Mouse (Mus musculus) midbrain, embryonic 14.5 days (tissue): ENCODE data around the gene Phtf2. TPM values are rescaled to one million over a fixed set of nuclear protein-coding genes. Genes with fewer than 3 reads are reported as not detected.
"Not testable (repeated sequence)": the region's sequence is repeated elsewhere in the genome, so short reads cannot be mapped to it uniquely, and the experiment has no call there.

Experiments used
- ATAC-seq: fragments of 200-750 bp; cut with Nextera tagmentation; 2 replicates; pipeline ENCODE4 v1.8.0; 2017; ENCODE audit warnings: moderate number of reproducible peaks, moderate library complexity; ENCODE audit not compliant: low FRiP score, low TSS enrichment
- DNase-seq: peaks from one replicate; pipeline ENCODE4 v3.0.0-alpha.2; 2015
- H3K27ac ChIP-seq: fragments of 300-500 bp; sonication (generic); replicated peaks from 2 replicates; pipeline ENCODE4 v1.5.1; 2014; ENCODE audit warnings: mild to moderate bottlenecking, low read depth, low read length, moderate library complexity
- H3K27me3 ChIP-seq: fragments of 300-500 bp; sonication (generic); 2 replicates; pipeline ENCODE4 v1.6.1; 2014; ENCODE audit warnings: low read length, control low read depth, mixed read lengths; ENCODE audit not compliant: control insufficient read depth, insufficient read depth
- H3K36me3 ChIP-seq: fragments of 300-500 bp; sonication (generic); 2 replicates; pipeline ENCODE4 v1.6.1; 2014; ENCODE audit warnings: low read length, control low read depth; ENCODE audit not compliant: control insufficient read depth, insufficient read depth
- H3K4me1 ChIP-seq: fragments of 300-500 bp; sonication (generic); 2 replicates; pipeline ENCODE4 v1.6.1; 2014; ENCODE audit warnings: mild to moderate bottlenecking, antibody characterized with exemption, low read length, control low read depth; ENCODE audit not compliant: control insufficient read depth, insufficient read depth
- H3K4me2 ChIP-seq: fragments of 300-500 bp; sonication (generic); 2 replicates; pipeline ENCODE4 v1.6.1; 2014; ENCODE audit warnings: mild to moderate bottlenecking, low read length, moderate library complexity
- H3K4me3 ChIP-seq: fragments of 300-500 bp; sonication (generic); replicated peaks from 2 replicates; pipeline ENCODE4 v1.5.1; 2014; ENCODE audit warnings: low read depth, low read length
- H3K9ac ChIP-seq: fragments of 300-500 bp; sonication (generic); replicated peaks from 2 replicates; pipeline ENCODE4 v1.6.1; 2014; ENCODE audit warnings: mild to moderate bottlenecking, low read length, moderate library complexity
- H3K9me3 ChIP-seq: fragments of 300-500 bp; sonication (generic); 2 replicates; pipeline ENCODE4 v1.6.1; 2016; ENCODE audit warnings: low read length, control low read depth, mixed read lengths; ENCODE audit not compliant: control insufficient read depth
- WGBS: fragments of 180-500 bp; shearing (Covaris S2); extraction: QIAGEN DNeasy Blood & Tissue Kit; methylation state at CpG from one replicate; pipeline ENCODE4 v1.1.7; 2014; 5-methylcytosine and 5-hydroxymethylcytosine counted together
- polyA plus RNA-seq: library from polyadenylated mRNA; unstranded; fragments of >200 nt; fragmentation: Nextera tagmentation; extraction: Ambion mirVana; gene quantifications from 2 replicates; pipeline ENCODE4 v1.2.1, GENCODE M21; 2014

Phtf2 gene
- polyA plus RNA-seq, 1 experiment from 2014 or later, result 30.5 TPM

DNA sequence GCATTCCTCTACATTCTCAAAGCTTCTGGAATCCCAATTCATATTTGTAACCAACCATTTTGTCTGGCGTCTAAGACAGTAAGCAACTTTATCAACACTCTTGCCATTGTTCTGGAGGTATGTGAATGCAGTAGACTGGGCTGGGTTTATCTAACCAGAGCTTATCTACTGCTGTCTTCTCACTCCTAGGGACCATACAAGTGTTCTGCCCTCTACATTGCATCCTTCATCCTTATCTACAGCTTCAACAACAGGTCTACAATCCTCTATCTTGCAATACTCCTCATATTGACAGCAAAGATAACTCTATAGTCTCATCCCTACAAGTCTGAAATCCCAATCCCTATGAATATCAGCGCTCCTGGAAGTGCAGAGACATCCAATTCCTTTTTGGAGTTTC, 66.8 kb downstream of the Phtf2 start:
- DNase-seq, result no peak
- Histone ChIP-seq H3K4me3 (no peak overlapping the region), H3K36me3 (no peaks in the 10 kb centered on the region), H3K27ac (no peak overlapping the region), H3K4me2 (no peak overlapping the region), H3K9ac (no peak overlapping the region), H3K9me3 (no peaks in the 10 kb centered on the region), H3K4me1 (no peaks in the 10 kb centered on the region), H3K27me3 (no peaks in the 10 kb centered on the region)
- WGBS, result 95% methylated on average over 2 of the region's 2 CpGs
- ATAC-seq, result no peak

- Histone ChIP-seq H3K27me3 (no peaks in the 10 kb centered on the region), H3K4me3 (no peak overlapping the region), H3K9me3 (no peaks in the 10 kb centered on the region), H3K9ac (no peak overlapping the region), H3K4me1 (no peaks in the 10 kb centered on the region), H3K27ac (no peak overlapping the region), H3K36me3 (0 out of 2 replicates have a peak, but pooled peaks cover 5% of the 10 kb centered on the region), H3K4me2 (no peak overlapping the region)
- 91% methylated on average over 6 of the region's 6 CpGs for WGBS
- DNase-seq, result no peak
- ATAC-seq, result no peak
Observed at GRCm38 (mm10) chr5:20810449-20810848, 71.5 kb downstream of the Phtf2 start.

GRCm38 (mm10) chr5:20795932-20796331, 86.0 kb downstream of the Phtf2 start:
- no peak overlapping the region for H3K9ac ChIP-seq
- H3K4me3 ChIP-seq, result no peak overlapping the region
- DNase-seq (peak; percentile 6), ATAC-seq (no peak)
- H3K27me3 ChIP-seq, result no peaks in the 10 kb centered on the region
- no peaks in the 10 kb centered on the region for H3K4me1 ChIP-seq
- H3K4me2 ChIP-seq, result no peak overlapping the region
- H3K27ac ChIP-seq, result no peak overlapping the region
- H3K36me3 ChIP-seq, result peaks cover 29% of the 10 kb centered on the region
- WGBS, result 85% methylated on average over 5 of the region's 5 CpGs
- no peaks in the 10 kb centered on the region for H3K9me3 ChIP-seq

DNA sequence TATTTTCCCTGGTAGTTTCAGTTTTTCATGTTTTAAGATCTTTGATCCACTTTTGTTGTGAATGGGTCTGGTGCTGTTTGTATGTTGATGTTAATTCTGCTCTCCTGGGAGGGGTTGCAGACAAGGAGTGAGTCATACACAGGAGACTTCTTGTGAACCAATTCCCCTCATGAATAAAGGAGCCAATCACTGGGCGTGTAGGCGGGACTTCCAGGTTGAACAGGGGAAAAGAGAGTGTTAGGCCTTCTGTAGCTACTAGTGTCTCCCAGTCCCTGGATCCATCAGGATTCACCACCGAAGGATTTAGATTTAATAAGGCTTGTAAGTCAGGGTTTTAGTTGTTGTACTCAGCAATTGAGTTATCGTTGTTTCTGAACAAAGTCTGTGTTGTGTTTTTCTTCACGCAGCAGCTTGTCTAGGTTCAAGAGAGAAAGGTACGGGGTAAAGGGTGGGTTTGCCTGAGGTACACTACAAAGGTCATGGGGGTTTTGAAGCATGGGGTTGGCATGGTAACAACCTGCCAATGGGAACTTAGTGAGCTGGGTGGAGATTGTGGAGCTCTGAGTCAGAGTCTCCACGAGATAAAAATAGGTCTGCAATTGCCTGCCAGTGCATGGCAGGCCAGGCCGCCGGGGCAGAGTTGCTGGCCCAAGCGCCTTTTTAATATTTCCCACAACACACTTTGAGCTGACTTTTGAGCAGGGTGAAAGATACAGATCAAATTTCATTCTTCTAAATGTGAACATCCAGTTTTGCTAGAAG, 90.0 kb downstream of the Phtf2 start:
- no peak overlapping the region for H3K27ac ChIP-seq
- H3K9ac ChIP-seq, result no peak overlapping the region
- no peak overlapping the region for H3K4me3 ChIP-seq
- WGBS, result 90% methylated on average over 10 of the region's 10 CpGs
- H3K9me3 ChIP-seq, result no peaks in the 10 kb centered on the region
- peaks cover 34% of the 10 kb centered on the region for H3K36me3 ChIP-seq
- no peaks in the 10 kb centered on the region for H3K4me1 ChIP-seq
- ATAC-seq, result no peak
- no peaks in the 10 kb centered on the region for H3K27me3 ChIP-seq
- DNase-seq, result no peak
- H3K4me2 ChIP-seq, result no peak overlapping the region

- not testable (repeated sequence) for H3K9ac ChIP-seq, DNase-seq, ATAC-seq, H3K9me3 ChIP-seq, H3K4me2 ChIP-seq, H3K27me3 ChIP-seq, H3K4me3 ChIP-seq, H3K4me1 ChIP-seq, H3K27ac ChIP-seq
- 94% methylated on average over 3 of the region's 5 CpGs for whole genome bisulfite sequencing
- peaks cover 24% of the 10 kb centered on the region for H3K36me3 ChIP-seq
Observed at GRCm38 (mm10) chr5:20786471-20786870, 95.5 kb downstream of the Phtf2 start.

DNA sequence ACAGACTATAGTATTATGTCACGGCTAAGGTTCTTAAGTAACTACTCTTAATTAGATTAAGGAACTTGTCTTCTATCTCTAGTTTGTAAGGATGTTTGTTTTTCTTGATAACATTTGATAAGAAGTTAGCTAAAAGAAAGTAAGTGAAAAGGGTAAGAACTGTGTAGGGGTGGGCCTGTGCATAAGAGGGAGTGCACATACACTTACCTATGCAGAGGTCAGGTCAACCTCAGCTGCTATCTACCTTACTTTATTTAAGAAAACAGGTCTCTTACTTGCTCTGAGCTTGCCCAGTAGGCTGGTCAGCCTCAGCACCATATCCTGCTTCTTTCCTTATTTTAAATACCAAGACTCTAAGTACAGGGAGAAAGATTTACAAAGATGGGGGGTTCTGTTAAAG, 100.8 kb downstream of the Phtf2 start:
- no peak for DNase-seq
- no peak overlapping the region for H3K9ac ChIP-seq
- no peak overlapping the region for H3K4me2 ChIP-seq
- H3K27ac ChIP-seq, result no peak overlapping the region
- no peaks in the 10 kb centered on the region for H3K27me3 ChIP-seq
- H3K9me3 ChIP-seq, result no peaks in the 10 kb centered on the region
- no peak for ATAC-seq
- H3K4me3 ChIP-seq, result no peak overlapping the region
- WGBS, result 98% methylated on average over 1 of the region's 1 CpGs
- no peaks in the 10 kb centered on the region for H3K4me1 ChIP-seq
- H3K36me3 ChIP-seq, result peaks cover 17% of the 10 kb centered on the region

DNA sequence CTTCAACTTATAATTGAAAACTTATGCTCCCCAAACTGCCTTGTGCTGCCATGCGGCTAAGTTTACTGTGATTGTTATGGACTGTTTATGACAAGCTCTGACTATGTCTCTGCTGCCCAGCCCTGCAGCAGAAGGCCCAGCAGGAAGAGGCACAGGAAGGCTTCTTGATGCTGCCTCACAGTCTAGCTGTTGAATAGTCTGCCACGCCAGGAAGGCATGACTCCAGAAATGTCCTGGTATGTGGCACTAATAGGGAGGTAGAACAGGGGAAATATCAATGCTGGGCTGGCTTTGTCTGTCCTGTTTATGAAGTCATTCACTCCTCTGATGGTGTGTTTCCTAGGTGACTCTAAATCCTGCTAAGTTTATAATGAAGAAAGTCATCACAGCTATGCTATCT, 102.7 kb downstream of the Phtf2 start:
- Histone ChIP-seq H3K27me3 (no peaks in the 10 kb centered on the region), H3K27ac (no peak overlapping the region), H3K9ac (no peak overlapping the region), H3K4me1 (no peaks in the 10 kb centered on the region), H3K9me3 (no peaks in the 10 kb centered on the region), H3K36me3 (peaks cover 17% of the 10 kb centered on the region), H3K4me2 (no peak overlapping the region), H3K4me3 (no peak overlapping the region)
- 86% methylated on average over 2 of the region's 2 CpGs for WGBS
- ATAC-seq (no peak), DNase-seq (no peak)

GRCm38 (mm10) chr5:20778274-20778984, 103.5 kb downstream of the Phtf2 start:
- no peak overlapping the region for H3K4me2 ChIP-seq
- H3K27me3 ChIP-seq, result no peaks in the 10 kb centered on the region
- ATAC-seq (no peak), DNase-seq (no peak)
- H3K4me3 ChIP-seq, result no peak overlapping the region
- H3K9me3 ChIP-seq, result no peaks in the 10 kb centered on the region
- 93% methylated on average over 8 of the region's 8 CpGs for WGBS
- no peak overlapping the region for H3K27ac ChIP-seq
- peaks cover 17% of the 10 kb centered on the region for H3K36me3 ChIP-seq
- no peak overlapping the region for H3K9ac ChIP-seq
- no peaks in the 10 kb centered on the region for H3K4me1 ChIP-seq

DNA sequence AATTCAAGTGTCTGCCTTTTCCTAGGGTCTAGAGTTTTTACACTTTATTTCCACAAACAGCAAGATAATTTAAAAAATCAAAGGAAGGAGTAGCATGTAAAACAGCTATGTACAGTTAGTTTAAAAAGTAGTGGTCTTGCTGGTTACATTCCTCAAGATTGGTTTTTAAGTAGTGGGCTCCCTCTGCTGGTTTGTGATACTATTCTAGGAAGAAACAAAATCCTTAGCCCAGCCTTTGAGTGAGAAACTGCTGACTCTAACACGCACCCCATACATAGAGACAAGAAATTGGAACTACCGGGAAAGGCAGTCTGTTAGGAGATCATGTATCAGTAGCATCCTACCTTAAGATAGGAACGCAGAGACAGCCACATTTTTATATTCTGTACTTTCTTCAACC, 108.6 kb downstream of the Phtf2 start:
- Histone ChIP-seq H3K27ac (no peak overlapping the region), H3K36me3 (peaks cover 20% of the 10 kb centered on the region), H3K4me2 (no peak overlapping the region), H3K9ac (no peak overlapping the region), H3K4me3 (no peak overlapping the region), H3K27me3 (no peaks in the 10 kb centered on the region), H3K9me3 (no peaks in the 10 kb centered on the region), H3K4me1 (no peaks in the 10 kb centered on the region)
- ATAC-seq (no peak), DNase-seq (peak; percentile 87)
- whole genome bisulfite sequencing, result 63% methylated on average over 3 of the region's 3 CpGs
